10 mouse cellular contexts compared by ENCODE assay signal in genomic region chr6:57742749-57743148, GRCm38 (mm10).
"Had no signal": no experiment of that assay in that cellular context is flagged by ENCODE, and none has a peak within 500 bp of the region (broad histone marks: within the 10 kb centered on the region; RNA-seq: fewer than 3 reads in every experiment).

No protein-coding gene starts in this region.

- DNase-seq: right cerebral cortex, postnatal 14 days; thymus, adult 18-20 months had no signal

- H3K4me3 ChIP-seq: lung, embryonic 15.5 days; megakaryocyte, embryonic 14.5 days; midbrain, embryonic 13.5 days; midbrain, embryonic 15.5 days; neural tube, embryonic 12.5 days; stomach, embryonic 15.5 days had no signal

- H3K27ac ChIP-seq: lung, embryonic 15.5 days; macrophage; midbrain, embryonic 13.5 days; midbrain, embryonic 15.5 days; neural tube, embryonic 12.5 days; stomach, embryonic 15.5 days had no signal

- H3K36me3 ChIP-seq: lung, embryonic 15.5 days; stomach, embryonic 15.5 days had no signal

- ATAC-seq: lung, postnatal 0 days; midbrain, embryonic 13.5 days; midbrain, embryonic 15.5 days had no signal

- H3K4me2 ChIP-seq: lung, embryonic 15.5 days; midbrain, embryonic 13.5 days; midbrain, embryonic 15.5 days; neural tube, embryonic 12.5 days; stomach, embryonic 15.5 days had no signal

- H3K9me3 ChIP-seq: lung, embryonic 15.5 days; megakaryocyte, embryonic 14.5 days; midbrain, embryonic 13.5 days; midbrain, embryonic 15.5 days; neural tube, embryonic 12.5 days; stomach, embryonic 15.5 days had no signal

- H3K27me3 ChIP-seq: lung, embryonic 15.5 days; megakaryocyte, embryonic 14.5 days; midbrain, embryonic 13.5 days; midbrain, embryonic 15.5 days; neural tube, embryonic 12.5 days; stomach, embryonic 15.5 days had no signal

- H3K4me1 ChIP-seq: lung, embryonic 15.5 days; midbrain, embryonic 13.5 days; midbrain, embryonic 15.5 days; neural tube, embryonic 12.5 days; stomach, embryonic 15.5 days had no signal

- H3K9ac ChIP-seq: lung, embryonic 15.5 days; midbrain, embryonic 13.5 days; midbrain, embryonic 15.5 days; neural tube, embryonic 12.5 days; stomach, embryonic 15.5 days had no signal
